Mouse (Mus musculus) A20 (cell line): ENCODE results near the gene Trim14.
"Not testable (repeated sequence)": the region's sequence is repeated elsewhere in the genome, so short reads cannot be mapped to it uniquely, and the experiment has no call there.

Source experiments
- DNase-seq: peaks from one replicate; pipeline ENCODE4 v3.0.0-alpha.2; 2011; ENCODE audit warnings: low read depth, low spot score

Gene Trim14

DNA sequence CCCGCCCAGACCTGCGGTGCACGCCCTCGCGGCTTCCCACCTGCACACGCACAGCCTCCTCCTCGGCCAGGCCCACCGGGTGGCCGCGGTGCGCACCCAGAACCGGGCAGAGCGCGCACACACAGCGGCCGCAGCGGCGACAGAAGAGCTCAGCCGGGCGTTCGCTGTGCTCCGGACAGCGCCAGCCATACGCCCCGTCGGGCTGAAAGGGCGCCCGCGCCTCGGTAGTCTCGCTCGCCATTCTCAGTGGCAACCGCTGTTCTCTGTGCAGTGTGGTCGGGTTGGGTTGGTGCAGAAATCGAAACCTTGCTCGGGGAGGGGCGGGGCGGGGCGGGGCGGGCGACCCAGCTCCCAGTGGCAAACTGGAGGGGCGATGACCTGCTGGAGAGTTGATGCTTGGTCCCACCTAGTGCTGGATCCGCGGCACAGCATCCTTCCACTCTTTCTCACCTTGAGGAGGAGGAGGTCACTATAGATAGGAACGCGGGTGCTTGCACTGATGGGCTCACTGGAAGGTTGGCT, at the start of gene Trim14:
TSS of gene Trim14 (minus strand) at position 302 of the 522 bp plus-strand sequence.
- peak; percentile 85 for DNase-seq

DNA sequence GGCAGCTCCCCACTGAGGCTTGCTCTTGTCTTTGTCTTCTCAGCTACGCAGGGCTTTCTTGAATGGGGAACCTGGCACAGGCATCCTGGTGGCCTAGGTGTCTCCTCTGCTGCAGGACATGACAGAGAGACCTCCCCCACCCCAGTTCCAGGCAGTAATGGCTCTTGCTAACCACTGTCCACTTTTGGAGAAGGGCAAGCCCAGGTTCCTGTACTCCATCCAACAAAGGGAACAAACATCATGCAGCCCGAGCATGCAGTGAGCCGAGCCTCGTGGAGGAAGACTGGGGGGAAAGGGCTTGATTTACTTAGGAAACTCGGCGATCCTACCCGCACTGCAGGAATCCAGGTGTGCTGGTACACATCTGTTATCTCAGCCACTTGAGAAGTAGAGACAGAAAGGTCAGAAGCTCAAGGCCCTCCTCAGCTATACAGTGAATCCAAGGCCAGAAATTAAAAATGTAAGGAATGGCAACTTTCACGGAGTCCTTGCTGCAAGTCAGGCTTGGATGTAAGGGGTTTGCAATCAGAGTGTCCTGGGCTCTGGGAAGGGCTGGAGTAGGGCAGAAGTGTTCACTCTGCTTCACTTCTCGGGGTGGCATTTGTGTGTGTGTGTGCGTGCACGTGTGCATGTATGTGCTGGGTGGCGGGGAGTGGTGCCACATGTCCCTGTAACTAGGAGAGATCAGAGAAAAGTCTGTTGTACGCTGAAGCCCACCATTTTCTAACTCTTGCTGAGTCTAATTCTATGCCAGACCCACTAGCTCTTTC, 49.3 kb upstream of the Trim14 start:
- DNase-seq, result no peak

DNA sequence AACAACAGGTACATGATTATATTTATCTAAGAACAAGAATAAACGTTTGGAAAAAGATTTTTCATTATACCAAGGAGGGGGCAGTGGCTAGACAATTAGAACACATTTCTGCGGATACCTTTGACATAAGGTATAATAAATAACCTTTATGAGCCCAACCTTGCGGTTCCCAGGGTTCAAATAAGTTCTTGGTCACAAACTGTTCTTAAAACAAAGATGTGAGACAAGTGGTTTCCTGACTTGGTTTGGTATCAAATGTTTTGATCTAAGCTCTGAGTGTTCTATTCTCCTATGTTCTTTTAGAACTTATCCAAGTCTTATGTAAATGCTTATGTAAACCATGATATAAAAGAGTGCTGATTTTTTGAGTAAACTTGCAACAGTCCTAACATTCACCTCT, 48.6 kb upstream of the Trim14 start:
- DNase-seq, result not testable (repeated sequence)

DNA sequence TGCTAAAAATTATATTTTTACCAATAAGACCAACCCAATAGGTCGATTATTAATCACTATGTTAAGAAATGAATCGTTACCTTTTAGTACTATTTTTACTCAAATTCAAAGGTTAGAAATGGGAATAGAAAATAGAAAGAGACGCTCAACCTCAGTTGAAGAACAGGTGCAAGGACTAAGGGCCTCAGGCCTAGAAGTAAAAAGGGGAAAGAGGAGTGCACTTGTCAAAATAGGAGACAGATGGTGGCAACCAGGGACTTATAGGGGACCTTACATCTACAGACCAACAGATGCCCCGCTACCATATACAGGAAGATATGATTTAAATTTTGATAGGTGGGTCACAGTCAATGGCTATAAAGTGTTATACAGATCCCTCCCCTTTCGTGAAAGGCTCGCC, 48.1 kb upstream of the Trim14 start:
- not testable (repeated sequence) for DNase-seq

DNA sequence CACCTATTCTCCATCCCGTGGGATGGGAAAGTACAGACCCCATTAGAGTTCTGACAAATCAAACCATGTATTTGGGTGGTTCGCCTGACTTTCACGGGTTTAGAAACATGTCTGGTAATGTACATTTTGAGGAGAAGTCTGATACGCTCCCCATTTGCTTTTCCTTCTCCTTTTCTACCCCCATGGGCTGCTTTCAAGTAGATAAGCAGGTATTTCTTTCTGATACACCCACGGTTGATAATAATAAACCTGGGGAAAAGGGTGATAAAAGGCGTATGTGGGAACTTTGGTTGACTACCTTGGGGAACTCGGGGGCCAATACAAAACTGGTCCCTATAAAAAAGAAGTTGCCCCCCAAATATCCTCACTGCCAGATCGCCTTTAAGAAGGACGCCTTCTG, 46.1 kb upstream of the Trim14 start:
- DNase-seq, result not testable (repeated sequence)

DNA sequence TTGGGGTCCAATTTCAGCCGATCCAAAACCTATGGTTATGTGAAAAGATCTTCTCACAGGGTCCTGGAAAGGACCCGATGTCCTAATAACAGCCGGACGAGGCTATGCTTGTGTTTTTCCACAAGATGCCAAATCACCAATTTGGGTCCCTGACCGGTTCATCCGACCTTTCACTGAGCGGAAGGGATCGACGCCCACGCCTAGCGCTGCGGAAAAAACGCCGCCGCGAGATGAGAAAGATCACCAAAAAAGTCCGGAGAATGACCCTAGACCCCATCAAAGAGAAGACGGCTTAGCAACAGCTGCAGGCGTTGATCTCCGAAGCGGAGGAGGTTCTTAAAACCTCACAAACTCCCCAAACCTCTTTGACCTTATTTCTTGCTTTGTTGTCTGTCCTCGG, 45.6 kb upstream of the Trim14 start:
- DNase-seq, result not testable (repeated sequence)

DNA sequence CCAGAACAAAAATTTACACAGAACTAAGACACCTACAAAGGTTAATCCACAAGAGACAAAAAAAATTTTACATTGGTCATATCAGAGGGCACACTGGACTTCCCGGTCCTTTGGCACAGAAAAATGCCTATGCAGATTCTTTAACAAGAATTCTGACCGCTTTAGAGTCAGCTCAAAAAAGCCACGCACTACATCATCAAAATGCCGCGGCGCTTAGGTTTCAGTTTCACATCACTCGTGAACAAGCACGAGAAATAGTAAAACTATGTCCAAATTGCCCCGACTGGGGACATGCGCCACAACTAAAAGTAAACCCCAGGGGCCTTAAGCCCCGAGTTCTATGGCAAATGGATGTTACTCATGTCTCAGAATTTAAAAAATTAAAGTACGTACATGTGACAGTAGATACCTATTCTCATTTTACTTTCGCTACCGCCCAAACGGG, 44.9 kb upstream of the Trim14 start:
- not testable (repeated sequence) for DNase-seq

DNA sequence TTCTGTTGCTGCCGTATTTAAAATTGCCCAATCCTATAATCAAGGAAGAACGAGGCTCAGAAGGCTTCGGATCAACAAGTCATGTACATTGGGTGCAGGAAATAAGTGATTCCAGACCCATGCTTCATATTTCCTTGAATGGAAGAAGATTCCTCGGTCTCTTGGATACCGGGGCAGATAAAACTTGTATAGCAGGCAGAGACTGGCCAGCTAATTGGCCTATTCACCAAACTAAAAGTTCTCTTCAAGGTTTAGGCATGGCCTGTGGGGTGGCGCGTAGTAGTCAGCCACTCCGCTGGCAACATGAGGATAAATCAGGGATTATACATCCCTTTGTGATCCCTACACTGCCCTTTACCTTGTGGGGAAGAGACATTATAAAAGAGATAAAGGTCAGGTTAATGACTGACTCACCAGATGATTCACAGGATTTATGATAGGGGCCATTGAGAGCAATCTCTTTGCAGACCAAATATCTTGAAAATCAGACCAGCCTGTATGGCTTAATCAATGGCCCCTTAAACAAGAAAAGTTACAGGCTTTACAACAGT, 42.9 kb upstream of the Trim14 start:
- not testable (repeated sequence) for DNase-seq

DNA sequence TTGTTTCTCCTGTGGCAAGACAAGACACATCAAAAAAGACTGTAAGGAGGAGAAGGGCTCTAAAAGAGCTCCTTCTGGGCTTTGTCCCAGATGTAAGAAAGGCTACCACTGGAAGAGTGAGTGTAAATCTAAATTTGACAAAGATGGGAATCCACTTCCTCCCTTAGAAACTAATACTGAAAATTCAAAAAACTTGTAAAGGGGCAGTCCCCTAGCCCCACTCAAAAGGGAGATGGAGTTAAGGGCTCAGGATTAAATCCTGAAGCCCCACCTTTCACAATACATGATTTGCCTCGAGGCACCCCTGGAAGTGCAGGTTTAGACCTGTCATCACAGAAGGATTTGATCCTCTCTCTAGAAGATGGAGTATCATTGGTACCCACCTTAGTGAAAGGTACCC, 42.3 kb upstream of the Trim14 start:
- DNase-seq, result no peak

DNA sequence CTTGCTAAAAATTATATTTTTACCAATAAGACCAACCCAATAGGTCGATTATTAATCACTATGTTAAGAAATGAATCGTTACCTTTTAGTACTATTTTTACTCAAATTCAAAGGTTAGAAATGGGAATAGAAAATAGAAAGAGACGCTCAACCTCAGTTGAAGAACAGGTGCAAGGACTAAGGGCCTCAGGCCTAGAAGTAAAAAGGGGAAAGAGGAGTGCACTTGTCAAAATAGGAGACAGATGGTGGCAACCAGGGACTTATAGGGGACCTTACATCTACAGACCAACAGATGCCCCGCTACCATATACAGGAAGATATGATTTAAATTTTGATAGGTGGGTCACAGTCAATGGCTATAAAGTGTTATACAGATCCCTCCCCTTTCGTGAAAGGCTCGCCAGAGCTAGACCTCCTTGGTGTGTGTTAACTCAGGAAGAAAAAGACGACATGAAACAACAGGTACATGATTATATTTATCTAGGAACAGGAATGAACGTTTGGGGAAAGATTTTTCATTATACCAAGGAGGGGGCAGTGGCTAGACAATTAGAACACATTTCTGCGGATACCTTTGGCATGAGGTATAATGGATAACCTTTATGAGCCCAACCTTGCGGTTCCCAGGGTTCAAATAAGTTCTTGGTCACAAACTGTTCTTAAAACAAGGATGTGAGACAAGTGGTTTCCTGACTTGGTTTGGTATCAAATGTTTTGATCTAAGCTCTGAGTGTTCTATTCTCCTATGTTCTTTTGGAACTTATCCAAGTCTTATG, 39.8 kb upstream of the Trim14 start:
- DNase-seq, result not testable (repeated sequence)

DNA sequence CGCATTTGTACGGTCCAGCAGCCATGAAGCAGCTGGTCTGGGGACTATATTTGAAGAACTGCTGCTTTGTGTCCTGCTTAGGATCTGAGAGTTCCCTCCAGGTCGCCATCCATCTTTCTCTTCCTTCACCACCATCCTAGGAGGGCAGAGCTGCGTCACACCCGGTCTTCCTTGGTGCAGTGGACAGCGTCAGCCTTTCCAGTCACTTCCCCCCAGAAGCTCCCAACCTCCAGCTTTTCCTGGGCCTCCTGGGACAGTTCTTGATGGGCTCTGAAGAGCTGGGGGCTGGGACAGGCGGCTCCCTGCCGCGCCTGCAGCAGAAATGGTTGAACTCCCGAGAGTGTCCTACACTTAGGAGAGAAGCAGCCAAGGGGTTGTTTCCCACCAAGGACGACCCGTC, 38.9 kb upstream of the Trim14 start:
- DNase-seq, result no peak

DNA sequence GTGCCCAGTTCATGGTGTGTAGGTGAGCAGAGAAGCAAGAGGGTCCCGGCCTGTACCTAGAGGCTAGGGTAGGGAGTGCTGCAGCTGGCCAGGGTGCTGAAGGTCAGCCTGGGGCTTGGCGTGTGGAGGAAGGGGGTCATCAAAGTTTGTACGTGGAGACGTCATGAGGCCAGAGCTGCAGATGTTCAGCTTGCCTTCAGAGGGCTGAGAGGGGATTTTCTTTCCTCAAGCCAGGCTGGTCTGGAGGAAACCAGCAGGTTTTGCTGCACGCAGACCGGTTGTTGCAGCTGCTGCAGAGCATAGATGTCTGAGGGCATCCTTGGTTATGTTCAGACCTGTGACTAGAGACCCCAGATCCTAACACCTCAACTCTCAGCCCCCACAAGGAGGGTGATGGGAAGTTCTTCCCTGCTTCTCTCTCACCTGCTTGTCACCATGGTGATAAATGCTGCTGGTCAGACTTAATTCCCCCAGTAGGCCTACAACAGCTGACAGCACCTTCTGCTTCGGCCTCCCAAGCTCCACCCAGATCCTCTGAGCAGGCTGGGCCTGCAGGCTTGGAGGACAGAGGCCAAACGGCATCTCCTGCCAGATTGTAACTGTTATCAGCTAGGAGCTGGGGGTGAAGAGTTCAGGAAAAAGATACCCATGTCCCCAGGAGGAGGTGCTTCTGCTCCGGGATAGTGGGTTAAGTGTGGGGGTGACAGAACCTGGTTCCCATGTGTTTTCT, 38.2 kb upstream of the Trim14 start:
- DNase-seq, result no peak

DNA sequence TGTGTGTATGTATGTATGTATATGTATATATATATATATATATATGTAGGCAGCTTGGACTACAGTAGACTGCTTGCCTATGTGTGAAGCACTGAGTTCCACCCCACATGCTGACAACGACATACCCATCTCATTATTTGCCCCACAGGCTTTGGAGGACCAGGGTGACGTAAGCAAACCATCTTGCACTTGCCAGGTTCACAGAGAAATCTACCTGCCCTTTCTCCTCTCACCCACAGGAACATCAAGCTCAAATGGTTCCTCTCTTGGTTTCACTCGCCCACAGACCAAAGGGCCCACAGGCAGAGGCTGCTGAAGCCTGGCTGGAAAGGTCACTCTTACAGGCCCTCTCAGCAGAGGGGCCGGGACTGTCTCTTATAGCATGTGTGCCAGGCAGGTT, 36.7 kb upstream of the Trim14 start:
- no peak for DNase-seq

DNA sequence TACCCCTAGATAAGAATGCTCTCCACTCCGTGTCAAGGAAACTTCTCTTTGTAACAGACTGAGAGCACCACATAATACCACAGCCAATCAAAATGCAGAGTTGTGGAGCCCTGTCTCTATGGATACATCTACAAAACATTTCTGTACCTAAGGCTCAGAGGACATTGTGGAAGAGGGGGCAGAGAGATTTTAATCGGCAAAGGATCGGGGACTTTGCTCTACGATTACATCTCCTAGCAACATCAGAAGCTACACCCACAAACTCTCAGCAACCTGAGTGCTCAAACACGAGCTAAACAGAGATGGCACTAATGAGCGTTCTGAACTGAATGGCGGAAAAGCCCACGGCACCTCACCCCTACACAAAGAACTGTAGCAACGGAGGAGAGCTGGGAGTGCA, 35.8 kb upstream of the Trim14 start:
- DNase-seq, result no peak

DNA sequence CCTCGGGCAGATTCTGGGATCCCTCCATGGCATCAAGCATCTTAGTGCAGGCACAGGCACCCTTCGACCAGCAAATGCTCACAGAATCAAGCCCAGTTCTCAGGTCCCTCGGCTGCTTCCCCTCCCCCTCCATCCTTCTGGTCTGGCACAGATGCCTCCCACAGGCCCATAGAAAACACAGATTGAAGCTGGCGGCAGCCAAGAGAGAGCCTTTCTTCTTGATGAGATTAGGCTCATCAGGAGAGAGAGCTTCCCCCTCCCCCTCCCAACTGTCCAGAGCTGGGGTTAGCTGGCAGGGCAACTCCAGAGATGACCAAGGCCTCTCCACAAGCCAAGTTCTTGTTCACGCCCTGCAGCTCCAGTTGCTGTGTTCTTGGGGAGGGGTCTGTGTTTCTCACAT, 33.7 kb upstream of the Trim14 start:
- no peak for DNase-seq

DNA sequence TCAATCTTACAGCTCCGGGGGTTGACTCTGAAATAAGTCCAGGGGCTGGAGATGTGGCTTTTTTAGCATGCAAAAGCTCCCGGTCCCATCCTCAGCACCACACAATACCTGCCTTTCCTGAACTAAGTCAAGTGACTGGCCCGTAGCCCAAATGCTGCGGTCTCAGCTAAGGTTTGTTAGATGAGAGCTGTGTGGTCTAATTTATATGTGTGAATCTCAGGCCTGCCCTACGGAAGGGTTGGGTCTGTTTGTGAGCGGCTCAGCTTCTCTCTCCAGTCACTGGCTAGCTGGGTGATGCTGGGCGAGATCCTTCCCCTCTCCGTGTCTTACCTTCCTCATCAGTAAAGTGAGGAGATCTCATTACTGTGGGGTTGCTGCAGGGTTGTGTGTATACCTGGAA, 32.2 kb upstream of the Trim14 start:
- DNase-seq, result no peak

DNA sequence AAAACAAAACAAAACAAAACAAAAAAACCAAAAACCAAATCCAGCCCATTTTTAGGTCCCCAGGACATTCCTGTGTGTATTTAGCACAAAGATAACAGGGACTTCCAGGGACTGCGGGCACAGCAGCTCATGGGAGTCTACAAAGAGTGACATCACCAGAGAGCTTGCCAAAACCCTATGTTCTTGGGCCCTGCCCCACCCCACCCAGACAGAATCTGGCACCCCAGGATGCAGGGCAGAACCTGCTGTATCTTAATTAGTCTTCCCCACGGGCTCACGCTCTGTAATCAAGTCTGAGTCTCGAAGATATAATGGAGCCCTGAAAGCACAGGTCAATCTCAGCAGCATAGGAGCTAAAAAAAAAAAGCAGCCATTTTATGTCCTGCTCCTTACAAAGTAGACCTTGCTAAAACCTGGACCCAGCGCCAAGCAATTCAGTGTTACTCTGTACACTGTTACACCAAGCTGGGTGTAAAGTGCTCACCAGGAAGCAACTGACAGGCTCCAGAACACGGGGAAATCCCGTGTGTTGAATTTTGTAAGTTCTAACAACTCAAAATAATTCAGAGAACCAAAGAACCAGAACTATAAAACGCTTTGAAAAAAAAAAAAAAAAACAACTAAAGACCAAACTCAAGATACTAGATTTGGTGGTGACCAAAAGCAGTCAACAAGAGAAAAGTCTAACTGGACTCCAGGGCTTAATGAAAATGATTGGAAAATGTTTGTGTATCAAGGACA, 31.2 kb upstream of the Trim14 start:
- no peak for DNase-seq

DNA sequence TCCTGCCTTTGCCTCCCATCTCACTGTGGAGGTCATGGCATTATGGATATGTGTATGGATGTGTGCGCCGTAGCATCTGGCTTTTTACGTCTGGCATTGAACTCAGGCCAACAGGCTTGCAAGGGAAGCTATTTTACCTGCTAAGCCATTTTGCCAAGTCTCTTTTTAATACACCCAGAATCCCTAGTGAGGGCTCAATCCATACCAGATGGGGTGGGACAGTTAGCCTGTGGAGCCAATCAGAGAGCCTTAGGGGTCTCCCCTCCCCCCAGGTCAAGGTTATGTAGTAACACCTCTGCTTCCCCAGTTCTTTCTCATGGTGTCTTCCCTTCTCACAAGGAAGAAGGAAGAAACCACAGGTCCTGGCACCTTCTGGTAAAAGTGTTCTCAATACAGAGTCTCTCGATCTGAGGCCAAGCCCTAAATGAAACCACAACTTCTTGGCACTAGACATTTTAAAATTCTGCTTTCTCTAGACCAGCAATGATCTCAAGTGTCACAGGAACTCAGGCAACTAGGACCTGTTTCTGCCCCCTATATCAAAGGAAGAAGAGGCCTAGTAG, 29.5 kb upstream of the Trim14 start:
- no peak for DNase-seq

DNA sequence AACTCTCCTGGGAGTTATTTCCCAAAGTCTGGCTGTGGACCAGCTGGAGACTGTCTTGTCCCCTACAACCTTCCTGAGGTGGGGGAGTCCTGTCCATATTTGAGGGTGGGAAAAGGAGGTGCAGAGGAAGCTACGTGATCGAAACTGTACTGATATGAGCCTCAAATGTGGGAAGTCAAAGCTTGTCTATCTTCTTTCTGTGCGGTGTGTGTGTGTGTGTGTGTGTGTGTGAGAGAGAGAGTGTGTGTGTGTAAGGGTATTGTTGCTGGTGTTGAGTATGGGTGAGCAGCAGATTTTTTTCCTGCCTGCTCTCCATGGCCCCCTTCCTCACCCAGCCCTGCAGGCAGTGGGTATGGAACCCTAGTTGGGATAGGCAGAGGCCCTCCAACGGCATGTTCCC, 28.3 kb upstream of the Trim14 start:
- no peak for DNase-seq

DNA sequence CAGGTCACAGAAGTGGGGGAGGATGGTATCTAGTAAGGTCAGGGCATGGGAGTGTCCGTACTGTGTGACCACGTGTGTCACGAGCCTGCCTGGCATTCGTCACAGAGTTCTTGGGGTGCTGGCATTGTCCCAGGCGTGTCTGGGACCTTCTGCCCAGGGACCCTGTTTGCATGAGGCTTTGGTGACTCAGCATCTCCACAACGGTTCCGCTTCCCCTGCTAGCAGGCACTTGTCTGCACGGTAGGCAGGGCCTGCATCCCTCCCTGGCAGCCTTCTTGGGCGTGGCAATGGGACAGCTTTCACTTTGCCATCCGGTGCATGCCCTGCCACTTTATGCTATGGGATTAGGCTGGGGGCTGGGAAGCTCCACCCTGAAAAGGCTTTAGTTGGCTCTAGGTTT, 27.9 kb upstream of the Trim14 start:
- DNase-seq, result peak; percentile 28

DNA sequence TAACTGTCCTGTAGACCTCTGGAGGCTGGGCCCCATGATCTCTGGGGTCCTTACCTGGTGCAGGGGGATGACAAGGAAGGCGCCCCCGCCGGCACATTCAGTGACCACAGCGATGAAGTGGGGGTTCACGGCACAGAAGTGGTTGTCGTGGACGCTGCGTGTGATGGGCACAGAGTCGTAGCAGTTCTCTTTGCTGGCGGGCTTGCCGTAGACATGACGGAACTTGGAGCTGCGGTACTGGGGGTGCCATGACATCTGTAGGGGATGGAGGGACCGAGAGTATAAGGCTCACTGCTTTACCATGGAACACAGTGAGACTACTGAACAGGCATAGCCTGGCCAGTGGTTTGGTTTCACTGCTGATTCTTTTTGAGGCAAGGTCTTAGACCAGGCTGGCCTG, 26.9 kb upstream of the Trim14 start:
- no peak for DNase-seq
